Mouse (Mus musculus) heart, embryonic 16.5 days (tissue): ENCODE results near the gene Ndufs4. TPM values are rescaled to one million over a fixed set of nuclear protein-coding genes. Genes with fewer than 3 reads are reported as not detected.
A peak's percentile ranks its signal among the peaks of the same experiment; 100 is the strongest.
"Not testable (repeated sequence)": the region's sequence is repeated elsewhere in the genome, so short reads cannot be mapped to it uniquely, and the experiment has no call there.

Experiments
- ATAC-seq: fragments of 200-750 bp; cut with Nextera tagmentation; replicated peaks from 2 replicates; pipeline ENCODE4 v1.8.0; 2017; ENCODE audit warnings: moderate number of reproducible peaks; ENCODE audit not compliant: insufficient read depth, low FRiP score; ENCODE audit errors: extremely low read depth
- H3K27ac ChIP-seq: fragments of 300-500 bp; sonication (generic); 2 replicates; pipeline ENCODE4 v1.5.1; 2014; ENCODE audit warnings: mild to moderate bottlenecking, low read length, control low read depth, moderate library complexity
- H3K27me3 ChIP-seq: fragments of 300-500 bp; sonication (generic); 2 replicates; pipeline ENCODE4 v1.6.1; 2014; ENCODE audit warnings: low read length, mixed read lengths; ENCODE audit not compliant: control insufficient read depth, insufficient read depth
- H3K36me3 ChIP-seq: fragments of 300-500 bp; sonication (generic); 2 replicates; pipeline ENCODE4 v1.6.1; 2014; ENCODE audit not compliant: control insufficient read depth, insufficient read depth
- H3K4me1 ChIP-seq: fragments of 300-500 bp; sonication (generic); 2 replicates; pipeline ENCODE4 v1.6.1; 2014; ENCODE audit warnings: low read length, mixed read lengths; ENCODE audit not compliant: control insufficient read depth, insufficient read depth
- H3K4me2 ChIP-seq: fragments of 300-500 bp; sonication (generic); 2 replicates; pipeline ENCODE4 v1.6.1; 2014; ENCODE audit warnings: low read depth, mild to moderate bottlenecking, control low read depth, low read length
- H3K4me3 ChIP-seq: fragments of 300-500 bp; sonication (generic); 2 replicates; pipeline ENCODE4 v1.5.1; 2014; ENCODE audit warnings: mild to moderate bottlenecking, control low read depth, low read length
- H3K9ac ChIP-seq: fragments of 300-500 bp; sonication (generic); 2 replicates; pipeline ENCODE4 v1.6.1; 2014; ENCODE audit warnings: low read length, control low read depth
- H3K9me3 ChIP-seq: fragments of 300-500 bp; sonication (generic); replicated peaks from 2 replicates; pipeline ENCODE4 v1.6.1; 2016; ENCODE audit warnings: low read length; ENCODE audit not compliant: control insufficient read depth
- WGBS: fragments of 180-500 bp; shearing (Covaris S2); extraction: QIAGEN DNeasy Blood & Tissue Kit; methylation state at CpG from one replicate; pipeline ENCODE4 v1.1.7; 2014; 5-methylcytosine and 5-hydroxymethylcytosine counted together
- polyA plus RNA-seq: library from polyadenylated mRNA; unstranded; fragments of >200 nt; fragmentation: Nextera tagmentation; extraction: Ambion mirVana; gene quantifications from 2 replicates; pipeline ENCODE4 v1.2.1, GENCODE M21; 2015

Gene Ndufs4
- polyA plus RNA-seq, 1 experiment from 2014 or later = 418 TPM

DNA sequence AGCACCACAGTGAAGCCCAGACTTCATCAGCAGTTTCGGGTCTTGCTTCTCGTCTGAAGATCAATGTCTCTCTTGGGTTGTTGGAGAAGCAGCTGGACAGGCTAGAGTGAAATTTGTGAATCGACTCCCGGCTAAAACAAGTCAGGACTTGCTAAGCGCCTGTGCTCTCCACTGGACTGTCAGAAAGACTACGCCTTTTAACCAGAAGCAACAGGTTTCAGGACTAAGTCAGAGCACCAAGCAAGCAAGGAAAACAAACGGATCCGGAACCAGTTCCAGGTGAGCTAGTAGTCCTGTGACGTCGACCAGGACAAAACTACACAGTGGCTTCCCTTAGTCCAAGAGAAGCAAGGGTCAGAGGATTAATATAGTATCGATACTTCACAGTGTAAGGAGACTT, 77.5 kb downstream of the Ndufs4 start:
- Histone ChIP-seq H3K36me3 (no peaks in the 10 kb centered on the region), H3K27ac (no peak overlapping the region), H3K27me3 (no peaks in the 10 kb centered on the region), H3K9ac (no peak overlapping the region), H3K9me3 (no peaks in the 10 kb centered on the region), H3K4me1 (no peaks in the 10 kb centered on the region), H3K4me3 (no peak overlapping the region), H3K4me2 (no peak overlapping the region)
- WGBS = 93% methylated on average over 11 of the region's 11 CpGs
- ATAC-seq = no peak

DNA sequence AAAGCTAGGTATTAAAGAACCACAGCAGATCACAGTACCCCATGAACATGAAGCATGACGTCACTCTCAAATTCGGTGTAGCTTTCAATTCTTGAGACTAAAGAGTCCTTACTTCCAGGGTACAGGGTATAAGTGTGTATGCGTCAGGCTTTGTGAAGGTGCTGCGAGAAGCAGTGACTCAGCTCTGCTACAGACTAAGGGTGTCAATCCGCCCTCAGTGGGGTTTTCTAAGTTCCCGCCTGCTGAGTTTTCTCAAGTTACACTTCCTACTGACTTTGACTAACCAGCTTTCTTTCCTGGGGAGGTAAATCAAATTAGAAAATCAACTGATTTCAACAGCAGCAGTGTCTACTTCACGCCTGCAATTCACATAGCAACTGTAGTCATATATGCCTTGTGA, 83.4 kb downstream of the Ndufs4 start:
- H3K4me1 ChIP-seq = no peaks in the 10 kb centered on the region
- peaks cover 4% of the 10 kb centered on the region; the same call in 1 of the 2 replicates for H3K36me3 ChIP-seq
- no peak overlapping the region for H3K4me3 ChIP-seq
- H3K4me2 ChIP-seq = no peak overlapping the region
- H3K27ac ChIP-seq = no peak overlapping the region
- no peaks in the 10 kb centered on the region for H3K9me3 ChIP-seq
- ATAC-seq = no peak
- H3K9ac ChIP-seq = no peak overlapping the region
- WGBS = 82% methylated on average over 7 of the region's 7 CpGs
- no peaks in the 10 kb centered on the region for H3K27me3 ChIP-seq

DNA sequence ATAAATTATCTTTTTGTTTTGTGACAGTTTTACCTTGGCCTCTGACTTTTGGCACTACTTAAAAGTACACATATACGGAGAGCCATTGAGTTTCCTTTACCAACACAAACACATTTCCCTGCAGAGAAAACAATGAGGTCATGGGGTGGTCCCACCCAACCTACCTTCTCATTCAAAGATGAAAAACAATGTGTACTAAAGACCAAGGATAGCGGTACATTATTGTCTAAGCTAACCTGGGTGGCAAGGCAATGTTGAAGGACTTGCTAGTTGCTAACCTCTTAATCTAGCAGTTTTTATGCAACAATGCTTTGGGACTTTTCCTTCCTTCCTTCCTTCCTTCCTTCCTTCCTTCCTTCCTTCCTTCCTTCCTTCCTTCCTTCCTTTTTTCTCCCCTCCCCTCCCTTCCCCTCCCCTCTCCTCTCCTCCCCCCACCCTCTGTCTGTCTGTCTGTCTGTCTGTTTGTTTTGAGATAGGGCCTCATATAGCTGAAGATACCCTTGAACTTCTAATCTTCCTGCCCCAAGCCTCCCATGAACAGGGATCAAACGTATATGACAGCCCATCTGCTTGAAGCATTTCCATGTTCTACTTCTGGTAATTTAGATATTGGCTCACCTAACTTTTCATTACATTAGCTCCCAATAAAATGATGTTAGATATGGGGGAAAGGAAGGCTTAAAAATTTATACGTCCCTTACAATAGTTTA, 84.4 kb downstream of the Ndufs4 start:
- no peak for ATAC-seq
- no peaks in the 10 kb centered on the region for H3K9me3 ChIP-seq
- H3K27me3 ChIP-seq = no peaks in the 10 kb centered on the region
- 76% methylated on average over 4 of the region's 4 CpGs for WGBS
- peaks cover 4% of the 10 kb centered on the region; the same call in 1 of the 2 replicates for H3K36me3 ChIP-seq
- H3K4me1 ChIP-seq = no peaks in the 10 kb centered on the region
- no peak overlapping the region for H3K27ac ChIP-seq
- no peak overlapping the region for H3K9ac ChIP-seq
- no peak overlapping the region for H3K4me2 ChIP-seq
- no peak overlapping the region for H3K4me3 ChIP-seq

DNA sequence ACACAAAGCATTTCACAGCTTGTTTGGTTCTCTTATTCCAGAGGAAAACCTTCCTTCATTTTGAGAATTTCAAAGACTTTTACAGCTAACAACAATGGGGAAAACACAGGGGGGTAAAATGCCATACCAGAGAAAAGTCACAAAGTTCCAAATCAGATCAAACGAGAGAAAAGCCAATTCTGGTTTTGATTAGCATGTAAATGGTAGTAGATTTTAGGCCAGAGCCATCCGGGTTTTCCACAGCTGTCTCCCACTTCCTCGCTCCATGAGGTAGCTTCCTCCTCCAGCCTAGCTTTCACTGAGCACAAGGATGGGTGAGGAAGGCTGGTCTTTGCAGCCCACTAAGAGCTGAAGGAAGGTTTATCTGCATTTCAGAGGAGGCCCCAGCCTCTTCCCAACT, 90.3 kb downstream of the Ndufs4 start:
- ATAC-seq = no peak

DNA sequence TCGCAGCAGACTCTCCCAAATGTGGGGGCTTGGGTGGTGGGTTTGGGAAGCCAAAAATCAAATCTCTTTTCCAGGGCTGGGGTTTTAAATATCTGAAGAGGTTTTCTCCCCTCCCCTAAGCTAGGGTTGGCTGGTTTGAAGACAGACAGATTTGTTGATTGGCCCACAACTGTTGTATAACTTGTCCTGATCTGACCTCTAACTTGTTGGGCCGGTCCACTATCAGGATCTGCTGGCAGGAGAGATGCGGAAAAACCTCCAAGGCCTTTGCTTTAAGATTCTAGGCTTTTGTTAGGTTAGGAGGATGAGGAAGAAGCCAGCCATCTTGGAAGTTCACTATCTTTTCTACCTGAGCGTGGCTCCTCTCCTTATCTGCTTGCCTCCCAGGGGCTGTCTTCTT, 91.5 kb downstream of the Ndufs4 start:
- H3K9ac ChIP-seq = no peak overlapping the region
- H3K36me3 ChIP-seq = no peaks in the 10 kb centered on the region
- no peak overlapping the region for H3K4me2 ChIP-seq
- 86% methylated on average over 4 of the region's 4 CpGs for WGBS
- H3K27me3 ChIP-seq = no peaks in the 10 kb centered on the region
- ATAC-seq = no peak
- no peak overlapping the region for H3K4me3 ChIP-seq
- H3K27ac ChIP-seq = no peak overlapping the region
- H3K4me1 ChIP-seq = no peaks in the 10 kb centered on the region
- no peaks in the 10 kb centered on the region for H3K9me3 ChIP-seq

More for the DNA sequence above, 90.3 kb downstream of the Ndufs4 start:
- no peaks in the 10 kb centered on the region for H3K4me1 ChIP-seq
- no peak overlapping the region for H3K27ac ChIP-seq
- H3K4me3 ChIP-seq = no peak overlapping the region
- no peaks in the 10 kb centered on the region for H3K9me3 ChIP-seq
- WGBS = 69% methylated on average over 3 of the region's 3 CpGs
- no peak overlapping the region for H3K4me2 ChIP-seq
- no peaks in the 10 kb centered on the region for H3K27me3 ChIP-seq
- H3K36me3 ChIP-seq = no peaks in the 10 kb centered on the region
- no peak overlapping the region for H3K9ac ChIP-seq

DNA sequence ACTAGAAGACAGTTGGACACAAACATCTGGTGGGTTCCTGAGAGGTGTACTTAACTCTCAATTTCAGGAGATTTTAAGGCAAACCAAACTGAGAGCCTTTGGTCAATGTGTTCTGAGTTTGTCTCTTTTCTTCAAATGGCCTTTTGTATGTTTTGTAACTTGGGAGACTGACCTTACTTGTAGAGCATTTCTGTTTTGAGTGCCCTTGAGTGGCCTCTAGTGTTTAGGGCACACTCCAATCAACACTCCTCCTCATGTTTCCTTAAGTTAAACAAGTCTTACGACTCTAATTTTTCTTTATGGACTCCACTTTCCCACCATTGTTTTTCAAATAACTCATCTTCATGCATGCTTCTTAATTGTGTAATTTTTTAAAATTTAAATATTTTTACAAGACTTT, 98.6 kb downstream of the Ndufs4 start:
- H3K4me1 ChIP-seq = peaks cover 10% of the 10 kb centered on the region
- no peak overlapping the region for H3K4me3 ChIP-seq
- no peak overlapping the region for H3K4me2 ChIP-seq
- no peaks in the 10 kb centered on the region for H3K27me3 ChIP-seq
- no peaks in the 10 kb centered on the region for H3K9me3 ChIP-seq
- no peak overlapping the region for H3K9ac ChIP-seq
- ATAC-seq = no peak
- H3K36me3 ChIP-seq = peaks cover 8% of the 10 kb centered on the region; the same call in 1 of the 2 replicates
- H3K27ac ChIP-seq = no peak overlapping the region
- WGBS = 70% methylated on average over 1 of the region's 1 CpGs

DNA sequence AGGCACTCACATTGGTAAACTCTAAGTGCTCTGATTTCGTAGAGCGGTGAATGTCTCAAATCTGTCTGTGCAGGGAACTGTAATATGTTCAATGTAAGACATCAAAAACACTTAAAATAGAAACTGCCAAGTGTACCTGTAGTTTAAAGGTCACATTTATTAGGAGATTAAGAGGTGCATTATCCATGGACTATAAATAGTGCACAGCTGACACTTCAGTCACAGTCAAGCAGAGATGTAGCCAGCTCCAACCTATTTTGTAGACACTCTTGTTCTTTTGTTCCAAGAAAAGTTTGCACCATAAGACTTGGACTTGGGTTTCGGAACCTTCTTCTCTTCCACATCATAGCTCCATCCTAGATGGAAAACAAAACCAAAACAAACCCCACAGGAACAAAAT, 99.5 kb downstream of the Ndufs4 start:
- peak; percentile 55 for ATAC-seq
- Histone ChIP-seq H3K27me3 (no peaks in the 10 kb centered on the region), H3K4me1 (peaks cover 10% of the 10 kb centered on the region), H3K27ac (peak overlapping the region; percentile 80), H3K4me3 (no peak overlapping the region), H3K9me3 (no peaks in the 10 kb centered on the region), H3K4me2 (peak overlapping the region; percentile 34; the same call in 1 of the 2 replicates), H3K36me3 (peaks cover 10% of the 10 kb centered on the region; the same call in 1 of the 2 replicates), H3K9ac (no peak overlapping the region)
- 51% methylated on average over 3 of the region's 3 CpGs for whole genome bisulfite sequencing

DNA sequence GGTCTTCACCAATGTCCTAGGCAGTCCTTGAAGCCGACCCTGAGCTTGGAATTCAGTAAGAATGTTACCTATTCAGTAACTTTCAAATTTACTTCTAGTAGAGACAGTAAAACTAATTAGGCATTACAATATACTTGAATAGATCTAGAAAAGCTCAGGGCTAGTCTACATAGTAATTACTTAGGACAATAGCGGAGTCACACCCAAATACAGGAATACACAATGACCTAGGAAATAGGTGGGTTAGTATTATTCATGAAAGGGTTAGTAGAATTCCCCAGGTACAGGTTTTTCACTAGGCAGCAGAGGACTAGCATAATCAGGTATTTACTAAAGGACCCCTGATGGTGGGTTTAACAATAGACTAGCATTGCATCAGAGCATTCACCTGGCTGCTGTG, 109.4 kb downstream of the Ndufs4 start:
- H3K9me3 ChIP-seq, H3K27ac ChIP-seq, H3K36me3 ChIP-seq, H3K27me3 ChIP-seq, ATAC-seq, H3K4me2 ChIP-seq, H3K4me3 ChIP-seq, H3K9ac ChIP-seq, H3K4me1 ChIP-seq: not testable (repeated sequence)
- WGBS = 96% methylated on average over 2 of the region's 2 CpGs

DNA sequence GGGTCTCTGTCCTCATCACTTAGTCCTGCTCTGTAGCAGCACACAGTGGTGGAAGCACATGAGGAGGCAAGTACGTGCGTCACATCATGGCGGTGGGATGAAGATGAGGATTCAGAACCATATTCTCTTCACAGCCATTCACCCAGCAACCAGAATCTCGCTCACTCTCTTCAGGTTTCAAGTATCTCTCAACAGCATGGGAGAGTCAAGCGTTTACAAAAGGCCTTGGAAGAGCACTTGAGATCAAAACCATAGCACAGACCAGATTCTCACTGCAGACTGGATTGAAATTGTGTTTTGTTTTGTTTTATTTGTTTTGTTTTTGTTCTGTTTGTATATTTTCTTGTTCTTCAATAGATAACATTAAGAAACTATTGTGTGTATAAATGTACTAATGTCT, 110.8 kb downstream of the Ndufs4 start:
- H3K27ac ChIP-seq = no peak overlapping the region
- no peak overlapping the region for H3K4me3 ChIP-seq
- H3K9ac ChIP-seq = no peak overlapping the region
- 86% methylated on average over 5 of the region's 5 CpGs for WGBS
- no peaks in the 10 kb centered on the region for H3K9me3 ChIP-seq
- no peak for ATAC-seq
- no peak overlapping the region for H3K4me2 ChIP-seq
- no peaks in the 10 kb centered on the region for H3K36me3 ChIP-seq
- no peaks in the 10 kb centered on the region for H3K4me1 ChIP-seq
- no peaks in the 10 kb centered on the region for H3K27me3 ChIP-seq
